Mouse (Mus musculus) liver, embryonic 14.5 days (tissue): ENCODE measurements around the gene Olfr173. TPM values are rescaled to one million over a fixed set of nuclear protein-coding genes. Genes with fewer than 3 reads are reported as not detected.

Experiments
- ATAC-seq: fragments of 200-750 bp; cut with Nextera tagmentation; 2 replicates; pipeline ENCODE4 v1.8.0; 2017; ENCODE audit warnings: moderate number of reproducible peaks, mild to moderate bottlenecking, moderate library complexity; ENCODE audit not compliant: insufficient read depth
- DNase-seq, 3 experiments: peaks; one replicate each; pipeline ENCODE4 v3.0.0-alpha.2; 2012 to 2013; ENCODE audit warnings: low read depth in 3 of 3, low spot score in 3 of 3
- H3K27ac ChIP-seq: fragments of 300-500 bp; sonication (generic); 2 replicates; pipeline ENCODE4 v1.5.1; 2014; ENCODE audit warnings: moderate library complexity, mild to moderate bottlenecking, control low read depth, inconsistent platforms
- H3K27me3 ChIP-seq: fragments of 300-500 bp; sonication (generic); 2 replicates; pipeline ENCODE4 v1.6.1; 2014; ENCODE audit warnings: mild to moderate bottlenecking, low read length, moderate library complexity; ENCODE audit not compliant: control insufficient read depth, insufficient read depth
- H3K36me3 ChIP-seq: fragments of 300-500 bp; sonication (generic); replicated peaks from 2 replicates; pipeline ENCODE4 v1.6.1; 2014; ENCODE audit warnings: low read depth; ENCODE audit not compliant: control insufficient read depth, insufficient read depth
- H3K4me1 ChIP-seq, 2 experiments: fragments of 200-500 bp in 1 of 2; fragments of 300-500 bp in 1 of 2; sonication (generic) in 1 of 2; replicated peaks; 2 replicates each; pipeline ENCODE4 v1.6.1; 2012 to 2014; ENCODE audit warnings: antibody characterized with exemption in 1 of 2, inconsistent platforms in 1 of 2, low read length in 1 of 2; ENCODE audit not compliant: control insufficient read depth in 2 of 2, insufficient read depth in 2 of 2
- H3K4me2 ChIP-seq: fragments of 300-500 bp; sonication (generic); 2 replicates; pipeline ENCODE4 v1.6.1; 2014; ENCODE audit warnings: low read depth, mild to moderate bottlenecking, control low read depth, moderate library complexity
- H3K4me3 ChIP-seq, 2 experiments: fragments of 200-500 bp in 1 of 2; fragments of 300-500 bp in 1 of 2; sonication (generic) in 1 of 2; 2 replicates each; pipeline ENCODE4 v1.5.1; 2012 to 2014; ENCODE audit warnings: low read depth in 2 of 2, low read length in 2 of 2, mild to moderate bottlenecking in 2 of 2, control low read depth in 1 of 2, inconsistent platforms in 1 of 2, moderate library complexity in 1 of 2; ENCODE audit not compliant: insufficient read depth in 1 of 2
- H3K9ac ChIP-seq: fragments of 300-500 bp; sonication (generic); replicated peaks from 2 replicates; pipeline ENCODE4 v1.6.1; 2014; ENCODE audit warnings: mild to moderate bottlenecking, control low read depth, moderate library complexity
- H3K9me3 ChIP-seq: fragments of 300-500 bp; sonication (generic); 2 replicates; pipeline ENCODE4 v1.6.1; 2016; ENCODE audit warnings: low read length, mixed read lengths; ENCODE audit not compliant: control insufficient read depth
- CTCF ChIP-seq: IDR thresholded peaks from 2 replicates; pipeline ENCODE4 v1.5.1; 2016; ENCODE audit warnings: antibody characterized with exemption, low read depth, control low read depth
- EP300 ChIP-seq: IDR thresholded peaks from 2 replicates; pipeline ENCODE4 v1.6.1; 2016; ENCODE audit warnings: antibody characterized with exemption, low read depth
- WGBS: fragments of 180-500 bp; shearing (Covaris S2); extraction: QIAGEN DNeasy Blood & Tissue Kit; methylation state at CpG from one replicate; pipeline ENCODE4 v1.1.7; 2014; ENCODE audit not compliant: insufficient replicate concordance; 5-methylcytosine and 5-hydroxymethylcytosine counted together
- polyA plus RNA-seq, 2 experiments: library from polyadenylated mRNA; depleted of rRNA in 1 of 2; stranded (reverse) in 1 of 2; unstranded in 1 of 2; fragments of >200 nt; fragmentation: Nextera tagmentation in 1 of 2; extraction: Ambion mirVana in 1 of 2; gene quantifications; 2 replicates each; pipeline versions ENCODE4 v1.2.1 to v1.2.3; 2012 to 2014

The Olfr173 gene
- not detected in 2 replicates for polyA plus RNA-seq (2012; rRNA removed)
- polyA plus RNA-seq (2014; fragmentation: Nextera tagmentation; extraction: Ambion mirVana), result not detected in 2 replicates

DNA sequence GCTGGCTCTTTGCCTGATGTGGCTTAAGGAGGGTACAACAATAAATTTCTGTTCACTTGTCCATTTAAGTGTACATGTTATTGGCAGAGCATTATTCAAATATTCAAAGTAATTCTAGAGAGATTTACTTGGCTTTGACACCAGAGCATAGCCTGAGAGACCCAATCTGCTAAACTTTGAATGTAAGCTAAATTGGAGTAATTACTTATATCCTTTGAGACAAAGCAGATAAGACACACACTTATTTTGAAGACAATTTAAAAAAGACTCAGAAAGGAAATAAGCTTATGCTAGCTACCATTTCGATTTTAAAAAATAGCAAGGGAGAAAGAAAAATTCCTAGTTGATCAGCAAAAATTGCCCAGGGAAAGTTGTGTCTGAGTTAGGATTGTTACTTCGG lies at the start of gene Olfr173:
Gene Olfr173, minus strand, starts transcription at position 101 of the 400 bp plus-strand sequence.
- H3K9ac ChIP-seq, result no peak within 1 kb of the TSS
- WGBS, result 39% methylated on average over 2 of the region's 2 CpGs
- ATAC-seq, result no peak

DNA sequence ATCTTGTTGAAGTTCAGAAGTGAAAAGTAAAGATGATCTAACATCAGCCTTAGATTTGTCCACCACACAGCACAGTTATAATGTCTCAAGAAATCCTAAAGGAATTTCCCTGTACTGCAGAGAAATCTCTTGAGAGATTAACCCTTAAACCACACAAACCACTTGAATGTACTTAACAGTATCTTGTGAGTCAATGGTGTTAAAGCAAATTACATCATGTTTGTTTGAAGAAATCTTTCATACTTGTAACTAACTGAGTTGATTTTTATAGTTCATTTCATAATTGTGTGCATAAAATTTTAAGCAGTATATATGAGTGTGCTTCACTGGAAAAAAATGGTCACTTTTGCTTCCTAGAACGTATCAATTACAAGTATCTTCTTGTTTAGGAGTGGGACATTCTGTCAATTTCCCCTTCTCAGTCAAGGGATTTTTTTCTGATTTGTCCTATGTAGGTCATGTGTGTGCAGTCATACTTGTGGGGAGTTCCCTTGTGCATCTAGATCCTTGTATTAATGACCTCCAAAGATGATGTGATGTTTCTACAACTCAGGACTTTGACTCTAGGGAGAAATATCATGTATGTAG lies 26.8 kb upstream of the Olfr173 start, which contains the start of gene Olfr175-ps1:
Gene Olfr175-ps1, minus strand, starts transcription at position 51 of the 588 bp plus-strand sequence.
- Histone ChIP-seq H3K9me3 (no peaks in the 10 kb centered on the region), H3K4me2 (no peak within 1 kb of the TSS), H3K27ac (no peak within 1 kb of the TSS), H3K4me1 (no peaks in the 10 kb centered on the region), H3K27me3 (no peaks in the 10 kb centered on the region), H3K36me3 (no peaks in the 10 kb centered on the region), H3K9ac (no peak within 1 kb of the TSS), H3K4me3 (no peak within 1 kb of the TSS)
- TF ChIP-seq CTCF (no peak), EP300 (no peak)
- ATAC-seq, result no peak
- DNase-seq, result no peak
- WGBS, result 47% methylated on average over 1 of the region's 1 CpGs

More for the DNA sequence above, at the start of gene Olfr173:
- Histone ChIP-seq H3K4me2 (no peak within 1 kb of the TSS), H3K27me3 (no peaks in the 10 kb centered on the region), H3K36me3 (no peaks in the 10 kb centered on the region), H3K9me3 (no peaks in the 10 kb centered on the region), H3K4me3 (no peak within 1 kb of the TSS), H3K27ac (no peak within 1 kb of the TSS), H3K4me1 (no peaks in the 10 kb centered on the region)
- TF ChIP-seq EP300, result no peak
- TF ChIP-seq CTCF, result no peak
- DNase-seq, result no peak

DNA sequence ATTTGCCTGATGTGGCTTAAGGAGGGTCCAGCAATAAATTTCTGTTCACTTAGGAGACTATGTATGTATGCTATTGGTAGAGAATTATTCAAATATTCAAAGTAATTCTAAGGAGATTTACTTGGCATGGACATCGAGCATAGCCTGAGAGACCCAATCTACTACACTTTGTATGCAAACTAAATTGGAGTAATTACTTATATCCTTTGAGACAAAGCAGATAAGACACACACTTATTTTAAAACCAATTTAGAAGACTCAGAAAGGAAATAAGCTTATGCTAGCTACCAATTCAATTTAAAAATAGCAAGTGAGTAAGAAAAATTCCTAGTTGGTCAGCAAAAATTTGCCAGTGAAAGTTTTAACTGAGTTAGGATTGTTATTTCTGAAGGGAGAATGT lies 37.0 kb downstream of the Olfr173 start, which contains the start of gene Olfr172:
Gene Olfr172, minus strand, starts transcription at position 101 of the 400 bp plus-strand sequence.
- no peak for TF ChIP-seq EP300
- no peak for TF ChIP-seq CTCF
- DNase-seq, result no peak
- no peaks in the 10 kb centered on the region for H3K9me3 ChIP-seq
- no peaks in the 10 kb centered on the region for H3K4me1 ChIP-seq
- H3K4me3 ChIP-seq, result no peak within 1 kb of the TSS
- ATAC-seq, result no peak
- no peaks in the 10 kb centered on the region for H3K27me3 ChIP-seq
- WGBS, result 55% methylated on average over 1 of the region's 1 CpGs
- H3K27ac ChIP-seq, result no peak within 1 kb of the TSS
- H3K4me2 ChIP-seq, result no peak within 1 kb of the TSS
- H3K9ac ChIP-seq, result no peak within 1 kb of the TSS
- H3K36me3 ChIP-seq, result no peaks in the 10 kb centered on the region

DNA sequence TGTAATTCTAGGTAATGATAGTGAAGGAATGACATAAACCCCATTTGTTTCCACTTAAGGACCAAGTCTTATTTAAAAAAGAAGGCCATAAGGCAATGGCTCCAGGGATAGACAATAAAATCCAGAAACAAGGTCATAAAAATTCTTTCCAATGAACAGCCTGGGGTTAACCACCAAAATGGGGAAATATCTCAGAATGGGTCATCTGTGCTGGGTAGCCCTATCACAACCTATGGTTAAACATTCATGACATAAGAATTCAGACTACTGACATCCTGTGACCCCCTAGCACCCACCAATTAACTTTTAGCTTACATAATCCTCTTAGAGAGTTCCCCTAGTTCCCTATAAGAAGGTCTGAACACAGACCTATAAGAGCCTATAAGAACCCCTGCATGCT lies 43.9 kb downstream of the Olfr173 start:
- no peaks in the 10 kb centered on the region for H3K36me3 ChIP-seq
- ATAC-seq, result no peak
- H3K4me1 ChIP-seq, result no peaks in the 10 kb centered on the region
- H3K9me3 ChIP-seq, result no peaks in the 10 kb centered on the region
- no peak for DNase-seq
- no peak overlapping the region for H3K9ac ChIP-seq
- H3K27me3 ChIP-seq, result no peaks in the 10 kb centered on the region
- H3K4me2 ChIP-seq, result no peak overlapping the region
- no peak for TF ChIP-seq EP300
- TF ChIP-seq CTCF, result no peak
- H3K4me3 ChIP-seq, result no peak overlapping the region
- no peak overlapping the region for H3K27ac ChIP-seq

DNA sequence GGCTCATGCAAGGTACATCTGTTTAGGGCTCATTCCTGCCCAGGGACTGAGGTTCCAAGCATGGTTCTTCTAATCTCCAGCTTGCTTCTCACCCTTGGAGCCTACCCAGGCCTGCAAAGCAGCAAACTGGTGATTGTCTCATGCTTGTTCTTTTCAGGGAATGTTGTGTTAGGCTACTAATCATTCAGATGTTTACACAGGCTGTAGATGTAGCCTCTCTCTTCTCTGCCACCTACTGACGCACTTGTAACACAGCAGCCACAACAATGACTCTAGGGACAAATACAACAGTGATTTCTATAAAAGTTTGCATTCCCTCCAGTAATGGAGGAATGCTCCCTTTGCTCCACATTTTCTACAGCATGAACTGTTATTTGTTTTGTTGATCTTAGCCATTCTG lies 48.8 kb downstream of the Olfr173 start:
- Histone ChIP-seq H3K4me2 (no peak overlapping the region), H3K4me3 (no peak overlapping the region), H3K27me3 (no peaks in the 10 kb centered on the region), H3K9ac (no peak overlapping the region), H3K36me3 (no peaks in the 10 kb centered on the region), H3K27ac (no peak overlapping the region), H3K9me3 (no peaks in the 10 kb centered on the region), H3K4me1 (no peaks in the 10 kb centered on the region)
- peak; percentile 57 for TF ChIP-seq CTCF
- no peak for TF ChIP-seq EP300
- DNase-seq (no peak), ATAC-seq (no peak)
- 33% methylated on average over 1 of the region's 1 CpGs for WGBS
